Mouse (Mus musculus): Measurements from ENCODE around the gene Arxes2. TPM values are rescaled to one million over a fixed set of nuclear protein-coding genes. Genes with fewer than 3 reads are reported as not detected.
A peak's percentile ranks its signal among the peaks of the same experiment; 100 is the strongest.
"Not testable (repeated sequence)": the region's sequence is repeated elsewhere in the genome, so short reads cannot be mapped to it uniquely, and the experiment has no call there.

Arxes2 gene
- total and polyA plus RNA-seq, 2 experiments from 2014 or later: 211 to 280 TPM

DNA sequence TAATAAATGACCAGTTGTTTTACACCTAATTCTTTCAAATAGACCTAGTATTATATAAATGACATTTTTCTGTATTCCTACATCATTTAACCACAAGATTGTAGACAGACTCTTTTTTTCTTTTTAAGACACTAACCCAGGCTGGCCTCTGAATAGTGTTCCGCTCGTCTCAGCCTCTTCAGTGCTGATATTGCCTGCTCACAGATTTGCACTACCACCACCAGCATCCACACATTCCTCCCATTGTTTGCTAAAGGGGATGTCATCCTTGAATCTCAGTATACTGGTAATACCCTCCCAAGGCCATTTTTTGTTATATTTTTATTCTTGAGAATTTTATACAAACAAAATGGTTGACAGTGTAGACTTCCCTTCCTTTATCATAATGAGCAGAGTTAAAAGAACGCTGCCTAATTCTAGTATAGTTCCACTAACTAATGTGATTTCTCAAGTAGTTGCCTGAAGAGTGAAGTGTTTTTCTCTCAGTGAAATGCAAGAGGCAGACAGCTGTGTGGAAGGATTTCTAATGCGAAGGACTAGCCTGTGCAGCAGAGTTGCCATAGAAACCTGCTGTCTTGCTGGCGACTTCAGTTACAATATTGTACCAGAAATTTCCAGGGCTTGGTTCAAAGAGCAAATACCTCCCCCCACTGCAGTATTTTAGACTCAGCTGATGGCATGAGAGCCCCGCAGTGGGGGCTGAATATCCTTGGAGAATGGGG lies 8.9 kb upstream of the Arxes2 start:
- DNase-seq: peak; percentile 57
- peak; percentile 93 for ATAC-seq
- Histone ChIP-seq H3K36me3 (ENCODE audit: insufficient read depth) (no peaks in the 10 kb centered on the region), H3K4me3 (ENCODE audit: low read depth, low read length) (no peak overlapping the region), H3K27me3 (ENCODE audit: insufficient read depth, low read length) (no peaks in the 10 kb centered on the region), H3K9ac (no peak overlapping the region), H3K4me2 (ENCODE audit: low read depth) (no peak overlapping the region), H3K4me1 (ENCODE audit: insufficient read depth) (0 out of 2 replicates have a peak, but pooled peaks cover 4% of the 10 kb centered on the region), H3K9me3 (ENCODE audit: low read length) (no peaks in the 10 kb centered on the region), H3K27ac (ENCODE audit: low read depth, low read length) (peak overlapping the region; percentile 64)
- WGBS: 47% methylated on average over 6 of the region's 6 CpGs
- TF ChIP-seq CTCF (IDR thresholded peaks at IDR 0.05; ENCODE audit: low read depth): no peak

DNA sequence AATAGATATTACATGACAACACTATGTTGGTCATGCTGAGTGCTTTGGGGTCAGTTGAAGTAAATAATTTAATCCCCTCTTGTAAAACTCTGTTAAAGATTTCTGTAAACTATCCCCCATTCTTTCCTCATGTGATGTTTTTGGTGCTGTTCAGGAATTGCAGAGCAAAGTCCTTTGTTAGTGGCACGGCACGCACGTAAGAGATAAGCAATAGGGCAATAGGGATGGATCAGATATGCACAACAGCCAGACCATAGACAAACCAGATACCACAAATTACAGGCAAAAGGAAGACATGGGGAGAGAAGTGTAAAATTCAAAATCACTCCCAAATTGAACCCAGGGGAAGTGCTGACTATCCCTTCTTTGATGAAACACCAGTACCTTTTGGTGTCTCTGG lies 7.4 kb upstream of the Arxes2 start:
- Histone ChIP-seq H3K27me3 (ENCODE audit: insufficient read depth, low read length) (no peaks in the 10 kb centered on the region), H3K9me3 (ENCODE audit: low read length) (no peaks in the 10 kb centered on the region), H3K4me2 (ENCODE audit: low read depth) (no peak overlapping the region), H3K9ac (no peak overlapping the region), H3K36me3 (ENCODE audit: insufficient read depth) (no peaks in the 10 kb centered on the region), H3K4me1 (ENCODE audit: insufficient read depth) (0 out of 2 replicates have a peak, but pooled peaks cover 4% of the 10 kb centered on the region), H3K4me3 (ENCODE audit: low read depth, low read length) (no peak overlapping the region), H3K27ac (ENCODE audit: low read depth, low read length) (no peak overlapping the region)
- DNase-seq (no peak), ATAC-seq (no peak)
- TF ChIP-seq CTCF (IDR thresholded peaks at IDR 0.05; ENCODE audit: low read depth): no peak
- 94% methylated on average over 3 of the region's 3 CpGs for WGBS

DNA sequence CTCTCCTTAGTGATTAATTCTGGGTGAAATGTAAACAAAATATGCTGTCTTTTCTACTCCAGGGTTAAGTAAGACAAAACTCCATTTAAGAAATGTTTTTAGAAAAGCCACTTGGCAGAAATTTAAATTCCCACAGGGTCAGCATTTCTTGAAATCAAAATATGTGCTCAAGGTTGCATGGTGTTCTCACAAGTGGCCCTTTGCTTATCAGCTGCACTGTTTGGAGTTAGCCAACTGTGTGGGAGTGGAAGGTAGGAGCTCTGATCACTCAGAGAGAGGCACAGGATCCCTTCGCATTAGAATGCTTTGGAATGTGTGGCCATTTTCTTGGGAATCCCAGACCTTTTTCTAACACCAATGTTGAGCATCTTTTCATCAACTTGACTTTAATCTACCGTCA lies 3.0 kb upstream of the Arxes2 start:
- H3K9ac ChIP-seq: no peak overlapping the region
- no peaks in the 10 kb centered on the region for H3K4me1 ChIP-seq (ENCODE audit: insufficient read depth)
- no peak overlapping the region for H3K27ac ChIP-seq (ENCODE audit: low read depth, low read length)
- H3K4me3 ChIP-seq (ENCODE audit: low read depth, low read length): no peak overlapping the region
- no peaks in the 10 kb centered on the region for H3K36me3 ChIP-seq (ENCODE audit: insufficient read depth)
- no peak for DNase-seq
- no peaks in the 10 kb centered on the region for H3K27me3 ChIP-seq (ENCODE audit: insufficient read depth, low read length)
- WGBS: 76% methylated on average over 2 of the region's 2 CpGs
- no peaks in the 10 kb centered on the region for H3K9me3 ChIP-seq (ENCODE audit: low read length)
- H3K4me2 ChIP-seq (ENCODE audit: low read depth): no peak overlapping the region
- no peak for TF ChIP-seq CTCF (IDR thresholded peaks at IDR 0.05; ENCODE audit: low read depth)
- no peak for ATAC-seq

DNA sequence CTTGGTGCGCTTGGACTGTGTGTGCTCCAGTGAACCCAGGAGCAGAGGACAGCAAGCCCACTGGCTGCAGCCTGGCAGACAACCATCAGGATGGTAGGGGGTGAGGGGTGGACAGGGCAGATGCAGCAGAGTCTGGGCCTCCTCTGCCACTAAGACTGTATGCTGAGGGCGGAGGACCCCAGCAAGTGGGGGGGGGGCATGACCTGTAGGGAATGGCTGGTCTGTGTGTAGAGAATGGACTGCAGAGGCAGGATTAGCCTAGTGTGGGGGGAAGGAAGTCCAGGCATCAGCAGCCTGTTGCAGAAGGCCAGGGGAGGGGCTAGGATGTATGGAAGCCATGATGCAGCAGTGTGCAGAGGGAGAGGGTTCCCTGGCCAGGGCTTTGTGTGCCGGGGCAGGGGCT lies 431 bp upstream of the Arxes2 start:
- H3K9me3 ChIP-seq (ENCODE audit: low read length); H3K4me3 ChIP-seq (ENCODE audit: low read depth, low read length); H3K27me3 ChIP-seq (ENCODE audit: insufficient read depth, low read length); H3K36me3 ChIP-seq (ENCODE audit: insufficient read depth); DNase-seq; H3K9ac ChIP-seq; H3K27ac ChIP-seq (ENCODE audit: low read depth, low read length); H3K4me1 ChIP-seq (ENCODE audit: insufficient read depth): not testable (repeated sequence)
- 0 out of 2 replicates have a peak overlapping the region, but pooled peaks have one; percentile 19 for H3K4me2 ChIP-seq (ENCODE audit: low read depth)
- 43% methylated on average over 2 of the region's 3 CpGs for WGBS
- peak; percentile 91 for ATAC-seq

DNA sequence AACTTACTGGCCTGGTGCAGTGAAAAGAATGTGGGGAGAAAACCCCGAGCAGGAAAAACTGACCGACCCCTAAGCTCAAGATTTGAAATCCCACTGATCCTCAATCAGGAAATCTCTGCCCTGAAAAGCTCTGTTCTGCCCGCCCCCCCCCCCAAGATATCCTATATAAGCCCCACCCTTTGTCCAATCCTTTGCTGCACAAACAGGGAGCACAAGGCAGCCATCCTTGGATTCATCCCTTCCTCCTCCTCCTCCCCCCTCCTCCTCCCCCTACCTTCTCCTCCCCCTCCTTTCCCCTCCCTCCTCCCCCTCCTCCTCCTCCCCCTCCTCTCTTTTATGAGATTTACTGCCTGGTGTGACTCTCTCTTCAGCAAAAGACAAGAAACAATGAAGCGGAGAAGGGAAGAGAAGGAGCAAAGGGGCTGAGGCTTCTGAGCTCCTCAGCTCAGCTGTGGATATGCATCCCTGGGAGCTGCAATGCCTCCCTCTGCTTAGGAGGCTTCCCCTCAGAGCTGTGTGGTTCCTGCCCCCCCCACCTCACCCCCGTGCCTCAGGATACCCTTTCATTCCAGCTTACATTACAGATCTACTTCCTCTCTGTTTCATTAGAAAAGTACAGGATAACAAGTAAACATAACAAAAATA lies 13.7 kb downstream of the Arxes2 start:
- Histone ChIP-seq H3K4me2 (ENCODE audit: low read depth) (no peak overlapping the region), H3K9me3 (ENCODE audit: low read length) (no peaks in the 10 kb centered on the region), H3K36me3 (ENCODE audit: insufficient read depth) (no peaks in the 10 kb centered on the region), H3K4me1 (ENCODE audit: insufficient read depth) (no peaks in the 10 kb centered on the region), H3K27me3 (ENCODE audit: insufficient read depth, low read length) (no peaks in the 10 kb centered on the region), H3K27ac (ENCODE audit: low read depth, low read length) (no peak overlapping the region), H3K9ac (no peak overlapping the region), H3K4me3 (ENCODE audit: low read depth, low read length) (no peak overlapping the region)
- no peak for DNase-seq
- ATAC-seq: no peak
- TF ChIP-seq CTCF (IDR thresholded peaks at IDR 0.05; ENCODE audit: low read depth): no peak
- 36% methylated on average over 5 of the region's 5 CpGs for WGBS

DNA sequence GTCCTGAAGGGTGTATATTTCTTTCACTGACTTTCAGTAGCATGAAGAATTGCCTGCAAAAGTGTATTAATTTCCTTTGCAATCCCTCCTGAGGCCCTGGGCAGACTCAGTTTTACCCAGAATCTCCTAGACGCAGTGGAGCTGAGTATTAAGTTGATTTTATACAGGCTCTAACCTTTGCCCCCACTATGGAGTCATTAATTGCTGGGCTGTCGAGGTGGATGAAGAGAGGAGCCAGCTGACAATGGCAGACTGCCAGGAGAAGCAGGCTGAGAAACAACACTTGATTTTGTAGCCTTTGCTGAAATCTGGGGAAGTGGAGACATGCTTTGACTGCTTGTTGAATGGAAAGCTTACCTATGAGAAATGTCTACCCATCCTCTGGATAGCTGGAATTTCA lies 20.8 kb downstream of the Arxes2 start:
- no peak overlapping the region for H3K9ac ChIP-seq
- H3K36me3 ChIP-seq (ENCODE audit: insufficient read depth): no peaks in the 10 kb centered on the region
- no peak overlapping the region for H3K4me3 ChIP-seq (ENCODE audit: low read depth, low read length)
- no peak overlapping the region for H3K4me2 ChIP-seq (ENCODE audit: low read depth)
- H3K9me3 ChIP-seq (ENCODE audit: low read length): no peaks in the 10 kb centered on the region
- H3K4me1 ChIP-seq (ENCODE audit: insufficient read depth): no peaks in the 10 kb centered on the region
- H3K27me3 ChIP-seq (ENCODE audit: insufficient read depth, low read length): no peaks in the 10 kb centered on the region
- 20% methylated on average over 2 of the region's 2 CpGs for WGBS
- no peak overlapping the region for H3K27ac ChIP-seq (ENCODE audit: low read depth, low read length)
- DNase-seq (no peak), ATAC-seq (no peak)
- TF ChIP-seq CTCF (IDR thresholded peaks at IDR 0.05; ENCODE audit: low read depth): no peak

DNA sequence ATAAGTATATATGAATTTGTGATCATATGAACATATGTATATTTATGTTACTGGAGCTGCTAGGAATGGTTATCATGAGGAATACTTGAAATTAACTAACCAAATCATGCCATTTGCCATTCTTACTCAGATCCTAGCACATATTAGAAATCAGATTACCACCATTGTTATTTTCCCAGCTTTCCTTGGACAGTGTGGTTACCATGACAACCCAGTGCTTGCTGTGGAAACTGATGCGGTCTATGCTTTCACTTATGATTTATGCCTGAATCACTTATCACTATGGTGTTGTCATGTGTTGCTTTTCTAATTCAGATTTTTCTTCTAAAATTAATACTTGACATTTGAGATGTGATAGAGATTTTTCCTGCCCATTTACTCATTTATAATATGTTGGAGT lies 36.7 kb downstream of the Arxes2 start:
- no peak for DNase-seq
- H3K9me3 ChIP-seq (ENCODE audit: low read length): no peaks in the 10 kb centered on the region
- H3K9ac ChIP-seq: no peak overlapping the region
- no peak overlapping the region for H3K27ac ChIP-seq (ENCODE audit: low read depth, low read length)
- H3K4me1 ChIP-seq (ENCODE audit: insufficient read depth): no peaks in the 10 kb centered on the region
- H3K4me2 ChIP-seq (ENCODE audit: low read depth): no peak overlapping the region
- no peak overlapping the region for H3K4me3 ChIP-seq (ENCODE audit: low read depth, low read length)
- H3K36me3 ChIP-seq (ENCODE audit: insufficient read depth): no peaks in the 10 kb centered on the region
- TF ChIP-seq CTCF (IDR thresholded peaks at IDR 0.05; ENCODE audit: low read depth): no peak
- H3K27me3 ChIP-seq (ENCODE audit: insufficient read depth, low read length): no peaks in the 10 kb centered on the region
- 46% methylated on average over 1 of the region's 1 CpGs for WGBS
- no peak for ATAC-seq

DNA sequence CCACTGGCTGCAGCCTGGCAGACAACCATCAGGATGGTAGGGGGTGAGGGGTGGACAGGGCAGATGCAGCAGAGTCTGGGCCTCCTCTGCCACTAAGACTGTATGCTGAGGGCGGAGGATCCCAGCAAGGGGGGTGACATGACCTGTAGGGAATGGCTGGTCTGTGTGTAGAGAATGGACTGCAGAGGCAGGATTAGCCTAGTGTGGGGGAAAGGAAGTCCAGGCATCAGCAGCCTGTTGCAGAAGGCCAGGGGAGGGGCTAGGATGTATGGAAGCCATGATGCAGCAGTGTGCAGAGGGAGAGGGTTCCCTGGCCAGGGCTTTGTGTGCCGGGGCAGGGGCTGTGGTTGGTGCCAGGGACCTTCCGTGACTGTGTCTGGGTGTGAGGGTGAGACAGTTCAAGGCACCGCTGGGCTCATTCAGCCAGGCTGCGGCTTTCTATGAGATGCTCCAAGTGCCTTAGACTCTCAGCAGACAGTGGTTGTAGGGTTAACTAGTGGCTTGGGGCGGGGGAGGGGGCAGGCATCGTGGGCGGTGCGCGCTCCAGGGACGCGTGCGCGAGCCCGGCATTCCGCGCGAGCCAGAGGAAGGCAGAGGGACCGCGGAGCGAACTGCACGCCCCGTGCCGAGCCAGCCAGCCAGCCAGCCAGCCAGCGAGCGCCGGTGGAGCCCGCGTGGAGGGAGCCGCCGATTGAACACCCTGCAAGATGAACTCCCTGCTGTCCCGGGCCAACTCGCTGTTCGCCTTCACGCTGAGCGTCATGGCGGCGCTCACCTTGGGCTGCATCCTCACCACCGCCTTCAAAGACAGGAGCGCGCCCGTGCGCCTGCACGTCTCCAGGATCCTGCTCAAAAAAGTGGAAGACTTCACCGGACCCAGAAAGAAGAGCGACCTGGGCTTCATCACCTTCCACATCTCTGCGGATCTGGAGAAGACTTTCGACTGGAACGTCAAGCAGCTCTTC lies 39.5 kb downstream of the Arxes2 start, which contains the start of gene Arxes1:
TSS of gene Arxes1 (plus strand) at position 569 of the 965 bp plus-strand sequence.
- H3K9ac ChIP-seq; H3K27me3 ChIP-seq (ENCODE audit: insufficient read depth, low read length); H3K4me1 ChIP-seq (ENCODE audit: insufficient read depth); H3K9me3 ChIP-seq (ENCODE audit: low read length); H3K36me3 ChIP-seq (ENCODE audit: insufficient read depth); H3K27ac ChIP-seq (ENCODE audit: low read depth, low read length); DNase-seq: not testable (repeated sequence)
- Histone ChIP-seq H3K4me2 (ENCODE audit: low read depth) (peak within 1 kb of the TSS; percentile 43), H3K4me3 (ENCODE audit: low read depth, low read length) (peak within 1 kb of the TSS; percentile 30)
- WGBS: 20% methylated on average over 13 of the region's 49 CpGs
- ATAC-seq: peak; percentile 94
